Mouse (Mus musculus) stomach, postnatal 0 days (tissue): ENCODE measurements around the gene Tmem127.

ENCODE experiments used
- CTCF ChIP-seq: IDR thresholded peaks from 2 replicates; pipeline ENCODE4 v1.5.1; 2016; ENCODE audit warnings: antibody characterized with exemption, low read depth, mild to moderate bottlenecking, moderate library complexity
- EP300 ChIP-seq: optimal IDR thresholded peaks from 2 replicates; pipeline ENCODE3; 2016; ENCODE audit warnings: antibody characterized with exemption

DNA sequence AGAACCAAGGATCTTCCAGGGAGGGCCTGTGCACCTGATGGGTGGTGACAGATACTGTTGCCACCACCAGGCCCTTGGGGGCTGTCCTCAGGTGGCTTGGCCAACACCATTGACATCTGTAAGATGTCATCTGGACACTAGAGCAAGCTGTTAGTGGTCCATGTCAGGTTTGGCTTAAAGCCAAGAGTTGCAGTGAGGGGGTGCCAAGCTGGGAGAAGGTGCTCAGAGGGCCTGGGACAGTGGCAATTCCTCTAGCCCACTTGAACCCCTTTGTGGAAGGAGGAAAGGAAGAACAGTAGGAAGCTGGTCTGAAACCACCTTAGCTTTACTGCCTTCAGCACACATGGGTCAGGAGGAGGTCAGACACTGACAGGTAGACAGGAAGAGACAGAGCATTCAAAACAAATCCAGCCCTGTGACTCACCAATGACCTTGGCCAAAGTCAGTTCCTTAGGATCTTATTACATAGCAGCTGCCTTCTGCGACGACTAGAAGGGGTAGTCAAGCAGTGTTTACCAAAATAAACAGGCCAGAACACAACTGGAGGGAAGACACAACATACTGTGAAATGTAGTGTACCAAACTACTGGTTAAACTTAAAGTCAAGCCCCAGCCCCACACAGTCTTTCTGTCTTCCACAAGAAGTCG lies 4.3 kb downstream of the Tmem127 start:
- TF ChIP-seq CTCF (no peak), EP300 (no peak)
